Mouse (Mus musculus): ENCODE results near the gene Rab3a. TPM values are rescaled to one million over a fixed set of nuclear protein-coding genes. Genes with fewer than 3 reads are reported as not detected.

Gene Rab3a
- polyA plus RNA-seq, 1 experiment from 2014 or later: 395 TPM

DNA sequence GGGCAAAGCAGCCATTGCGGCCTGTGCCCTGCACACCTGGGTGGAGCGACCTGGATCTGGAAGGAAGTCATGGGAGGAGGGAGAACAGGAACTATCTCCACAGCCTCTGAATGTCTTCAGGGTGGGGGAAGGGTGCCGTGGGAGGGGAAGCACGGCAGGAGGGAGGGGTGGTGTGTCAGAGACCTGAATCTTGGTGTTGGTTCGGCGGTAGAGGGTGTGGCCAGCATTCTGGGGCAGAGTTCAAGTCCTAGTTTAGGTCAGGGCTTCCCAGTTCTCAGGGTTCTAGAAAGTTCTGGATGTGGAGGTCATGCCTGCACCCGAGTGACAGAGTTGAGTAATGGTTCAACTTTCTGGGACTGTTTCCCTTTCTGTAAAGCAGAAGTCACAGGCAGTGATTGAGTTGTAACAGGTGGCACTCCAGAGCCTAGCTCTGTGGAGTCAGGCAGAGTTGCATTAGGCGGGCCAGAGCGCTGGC lies 34.6 kb upstream of the Rab3a start:
- Histone ChIP-seq H3K9ac (replicated peaks; ENCODE audit: low read depth, low read length) (no peak overlapping the region), H3K4me3 (replicated peaks; ENCODE audit: low read length) (no peak overlapping the region), H3K27me3 (replicated peaks; ENCODE audit: control insufficient read depth, insufficient read depth, low read length) (no peaks in the 10 kb centered on the region), H3K36me3 (ENCODE audit: control insufficient read depth, insufficient read depth) (no peaks in the 10 kb centered on the region), H3K27ac (ENCODE audit: low read length) (no peak overlapping the region), H3K4me2 (ENCODE audit: low read length) (no peak overlapping the region), H3K4me1 (replicated peaks; ENCODE audit: control insufficient read depth, insufficient read depth, low read length) (no peaks in the 10 kb centered on the region), H3K9me3 (ENCODE audit: control insufficient read depth, low read length) (no peaks in the 10 kb centered on the region)
- 74% methylated on average over 9 of the region's 9 CpGs for WGBS
- ATAC-seq: no peak

DNA sequence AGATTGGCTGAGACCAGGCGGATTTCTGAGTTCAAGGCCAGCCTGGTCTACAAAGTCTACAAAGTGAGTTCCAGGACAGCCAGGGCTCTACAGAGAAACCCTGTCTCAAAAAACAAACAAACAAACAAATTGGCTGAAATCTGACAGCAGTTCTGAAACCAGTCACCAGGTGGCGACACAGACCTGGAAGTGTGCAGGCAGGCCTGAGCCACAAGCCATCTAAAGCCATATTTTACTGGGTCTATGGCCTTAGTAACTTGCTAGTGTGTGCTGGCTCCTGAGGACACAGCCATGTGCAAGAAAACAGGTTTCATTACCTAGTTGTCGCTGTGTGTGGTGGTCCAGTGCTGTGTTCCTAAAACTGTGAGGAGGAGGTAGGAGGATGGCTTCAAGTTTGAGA lies 33.7 kb upstream of the Rab3a start:
- WGBS: 4% methylated on average over 3 of the region's 3 CpGs
- Histone ChIP-seq H3K4me3 (replicated peaks; ENCODE audit: low read length) (no peak overlapping the region), H3K27ac (ENCODE audit: low read length) (no peak overlapping the region), H3K36me3 (ENCODE audit: control insufficient read depth, insufficient read depth) (no peaks in the 10 kb centered on the region), H3K9ac (replicated peaks; ENCODE audit: low read depth, low read length) (0 out of 2 replicates have a peak overlapping the region, but pooled peaks have one; percentile 17), H3K27me3 (replicated peaks; ENCODE audit: control insufficient read depth, insufficient read depth, low read length) (no peaks in the 10 kb centered on the region), H3K9me3 (ENCODE audit: control insufficient read depth, low read length) (no peaks in the 10 kb centered on the region), H3K4me2 (ENCODE audit: low read length) (no peak overlapping the region), H3K4me1 (replicated peaks; ENCODE audit: control insufficient read depth, insufficient read depth, low read length) (no peaks in the 10 kb centered on the region)
- ATAC-seq: peak; percentile 75

DNA sequence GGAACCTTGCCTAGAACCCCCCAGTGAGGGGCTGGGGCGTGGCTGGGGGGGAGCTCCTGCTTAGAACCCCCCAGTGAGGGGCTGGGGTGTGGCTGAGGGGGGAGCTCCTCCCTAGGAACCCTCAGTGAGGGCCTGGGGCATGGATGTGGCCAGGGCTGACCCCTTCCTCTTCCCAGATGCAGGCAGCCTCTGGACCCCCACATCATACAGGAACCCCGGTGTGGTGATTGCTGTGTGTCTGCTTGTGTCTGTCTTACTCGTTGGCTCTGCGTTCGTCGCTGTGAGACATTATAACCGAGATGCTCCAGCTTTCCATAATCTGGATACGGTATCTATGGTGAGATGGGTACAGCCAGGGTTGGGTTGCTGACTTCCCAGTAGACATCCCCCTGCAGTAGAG lies 32.9 kb upstream of the Rab3a start:
- H3K4me1 ChIP-seq (replicated peaks; ENCODE audit: control insufficient read depth, insufficient read depth, low read length): no peaks in the 10 kb centered on the region
- no peak overlapping the region for H3K4me3 ChIP-seq (replicated peaks; ENCODE audit: low read length)
- H3K9me3 ChIP-seq (ENCODE audit: control insufficient read depth, low read length): no peaks in the 10 kb centered on the region
- H3K36me3 ChIP-seq (ENCODE audit: control insufficient read depth, insufficient read depth): no peaks in the 10 kb centered on the region
- no peak overlapping the region for H3K9ac ChIP-seq (replicated peaks; ENCODE audit: low read depth, low read length)
- ATAC-seq: no peak
- 86% methylated on average over 8 of the region's 8 CpGs for WGBS
- H3K4me2 ChIP-seq (ENCODE audit: low read length): no peak overlapping the region
- no peak overlapping the region for H3K27ac ChIP-seq (ENCODE audit: low read length)
- no peaks in the 10 kb centered on the region for H3K27me3 ChIP-seq (replicated peaks; ENCODE audit: control insufficient read depth, insufficient read depth, low read length)

DNA sequence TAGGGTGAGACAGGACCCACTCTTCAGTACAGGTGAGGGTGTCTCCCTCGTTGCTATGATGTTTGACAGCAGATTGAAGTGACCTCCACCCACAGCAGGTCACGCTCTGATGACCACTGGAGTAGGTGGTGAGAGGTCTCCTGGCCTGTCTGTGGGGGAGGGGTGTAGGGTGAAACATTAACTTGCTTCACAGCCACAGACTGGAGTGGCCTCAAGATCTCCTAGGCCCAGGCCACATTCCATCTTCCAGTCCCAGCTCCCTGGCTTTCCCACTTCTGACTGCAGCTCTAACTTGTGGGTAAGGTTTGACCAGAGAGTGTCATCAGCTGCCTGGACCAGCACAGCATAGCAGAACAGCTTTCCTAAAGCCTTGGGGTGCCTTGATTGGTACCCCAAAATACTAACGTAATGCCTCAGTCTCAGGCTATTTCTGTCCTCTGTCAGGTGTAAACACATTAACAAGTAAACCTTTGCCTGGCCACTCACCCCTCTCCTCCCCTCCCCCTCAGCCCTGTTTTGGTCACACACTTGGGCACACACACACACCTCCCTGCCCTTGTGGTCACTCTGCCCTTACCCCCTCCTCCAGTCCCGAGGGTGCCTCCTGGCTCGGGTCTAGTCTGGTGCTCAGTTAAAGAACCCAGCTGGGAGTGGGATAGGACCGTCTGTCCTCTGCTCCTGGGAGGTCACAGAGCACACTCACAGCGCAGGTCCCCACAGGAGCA lies 30.8 kb upstream of the Rab3a start, which contains the start of gene Pde4c:
Gene Pde4c (plus strand): TSS at position 235 of the 725 bp plus-strand sequence.
- Histone ChIP-seq H3K27ac (ENCODE audit: low read length) (no peak within 1 kb of the TSS), H3K4me3 (replicated peaks; ENCODE audit: low read length) (no peak within 1 kb of the TSS), H3K9me3 (ENCODE audit: control insufficient read depth, low read length) (no peaks in the 10 kb centered on the region), H3K4me1 (replicated peaks; ENCODE audit: control insufficient read depth, insufficient read depth, low read length) (no peaks in the 10 kb centered on the region), H3K36me3 (ENCODE audit: control insufficient read depth, insufficient read depth) (no peaks in the 10 kb centered on the region), H3K9ac (replicated peaks; ENCODE audit: low read depth, low read length) (no peak within 1 kb of the TSS), H3K4me2 (ENCODE audit: low read length) (no peak within 1 kb of the TSS), H3K27me3 (replicated peaks; ENCODE audit: control insufficient read depth, insufficient read depth, low read length) (peaks cover 4% of the 10 kb centered on the region)
- ATAC-seq: no peak
- WGBS: 71% methylated on average over 7 of the region's 7 CpGs

DNA sequence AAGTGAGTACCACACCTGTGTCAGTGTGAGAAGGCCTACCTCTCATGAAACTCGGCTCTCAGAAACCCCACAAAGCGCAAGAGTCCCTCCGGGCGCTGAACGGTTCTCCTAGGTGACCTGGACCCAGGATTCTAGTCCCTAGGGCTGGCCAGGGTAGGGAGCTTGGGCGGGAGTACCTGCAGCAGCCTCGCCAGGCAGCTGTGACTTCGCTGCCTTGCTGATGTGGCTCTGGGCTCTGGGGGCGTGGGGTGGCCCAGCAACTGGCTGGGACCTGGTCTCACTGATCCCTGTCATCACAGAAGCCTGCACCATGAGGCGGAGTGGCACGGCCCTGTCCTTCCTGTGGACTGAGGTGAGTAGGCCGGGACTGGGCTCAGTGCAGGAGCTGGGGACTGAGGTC lies 30.3 kb upstream of the Rab3a start:
- H3K4me3 ChIP-seq (replicated peaks; ENCODE audit: low read length): no peak overlapping the region
- H3K27me3 ChIP-seq (replicated peaks; ENCODE audit: control insufficient read depth, insufficient read depth, low read length): peaks cover 9% of the 10 kb centered on the region
- H3K27ac ChIP-seq (ENCODE audit: low read length): no peak overlapping the region
- no peaks in the 10 kb centered on the region for H3K9me3 ChIP-seq (ENCODE audit: control insufficient read depth, low read length)
- H3K4me1 ChIP-seq (replicated peaks; ENCODE audit: control insufficient read depth, insufficient read depth, low read length): no peaks in the 10 kb centered on the region
- no peak overlapping the region for H3K9ac ChIP-seq (replicated peaks; ENCODE audit: low read depth, low read length)
- H3K4me2 ChIP-seq (ENCODE audit: low read length): no peak overlapping the region
- WGBS: 82% methylated on average over 12 of the region's 12 CpGs
- no peak for ATAC-seq
- no peaks in the 10 kb centered on the region for H3K36me3 ChIP-seq (ENCODE audit: control insufficient read depth, insufficient read depth)

DNA sequence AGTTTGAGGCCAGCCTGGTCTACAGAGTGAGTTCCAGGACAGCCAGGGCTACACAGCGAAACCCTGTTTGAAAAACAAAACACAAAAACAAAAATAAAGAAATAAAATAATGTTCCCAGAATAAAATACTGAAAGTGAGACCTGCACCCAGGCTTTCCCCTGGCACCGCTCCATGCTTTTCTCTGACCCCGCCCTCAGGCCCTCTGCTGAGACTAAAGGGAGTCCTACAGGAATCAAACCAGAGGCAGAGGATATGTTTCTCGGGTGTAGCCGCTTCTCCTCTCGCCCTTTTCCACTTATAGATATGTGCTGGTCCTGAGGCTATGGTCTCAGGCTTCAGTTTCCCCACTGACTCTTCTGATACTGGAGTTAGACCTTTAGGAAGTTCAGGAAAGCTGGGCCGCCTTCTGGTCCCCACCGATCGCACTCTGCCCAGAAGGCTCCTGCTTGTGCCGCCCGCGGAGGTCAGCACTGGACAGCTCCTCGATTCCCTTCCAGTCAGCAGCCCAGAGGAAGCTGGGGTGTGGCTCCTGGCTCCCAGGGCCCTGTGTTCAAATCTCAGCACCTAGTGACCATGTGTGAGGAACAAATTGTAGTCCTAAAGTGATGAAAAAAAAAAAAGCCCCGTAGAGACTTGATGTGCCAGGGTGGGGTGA lies 28.6 kb upstream of the Rab3a start:
- H3K4me1 ChIP-seq (replicated peaks; ENCODE audit: control insufficient read depth, insufficient read depth, low read length): peaks cover 3% of the 10 kb centered on the region; the same call in 1 of the 2 replicates
- H3K27ac ChIP-seq (ENCODE audit: low read length): no peak overlapping the region
- no peak for ATAC-seq
- peaks cover 21% of the 10 kb centered on the region for H3K27me3 ChIP-seq (replicated peaks; ENCODE audit: control insufficient read depth, insufficient read depth, low read length)
- H3K9ac ChIP-seq (replicated peaks; ENCODE audit: low read depth, low read length): no peak overlapping the region
- WGBS: 27% methylated on average over 14 of the region's 14 CpGs
- H3K36me3 ChIP-seq (ENCODE audit: control insufficient read depth, insufficient read depth): no peaks in the 10 kb centered on the region
- H3K4me2 ChIP-seq (ENCODE audit: low read length): no peak overlapping the region
- H3K9me3 ChIP-seq (ENCODE audit: control insufficient read depth, low read length): no peaks in the 10 kb centered on the region
- no peak overlapping the region for H3K4me3 ChIP-seq (replicated peaks; ENCODE audit: low read length)

DNA sequence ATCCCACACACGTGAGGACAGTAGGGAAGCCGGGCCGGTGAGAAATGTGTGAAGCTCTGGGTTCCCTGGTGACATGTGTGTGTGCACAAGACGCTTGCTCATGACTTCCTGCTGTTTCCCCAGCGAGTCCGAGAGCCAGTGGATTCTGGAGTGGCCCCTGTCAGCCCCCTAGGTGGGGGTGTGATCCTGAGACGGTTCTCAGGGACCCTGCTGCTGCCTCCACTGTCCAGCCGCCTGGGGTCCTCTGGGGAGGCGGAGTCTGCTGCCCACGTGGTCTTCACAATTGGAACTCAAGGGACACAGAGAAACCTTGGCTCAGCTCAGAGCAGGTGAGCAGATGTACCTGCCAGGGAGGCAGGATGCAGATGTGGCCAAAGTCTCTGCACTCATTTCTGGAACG lies 27.8 kb upstream of the Rab3a start:
- H3K4me1 ChIP-seq (replicated peaks; ENCODE audit: control insufficient read depth, insufficient read depth, low read length): peaks cover 3% of the 10 kb centered on the region; the same call in 1 of the 2 replicates
- H3K4me3 ChIP-seq (replicated peaks; ENCODE audit: low read length): no peak overlapping the region
- 48% methylated on average over 11 of the region's 11 CpGs for WGBS
- H3K4me2 ChIP-seq (ENCODE audit: low read length): no peak overlapping the region
- no peak for ATAC-seq
- H3K9ac ChIP-seq (replicated peaks; ENCODE audit: low read depth, low read length): no peak overlapping the region
- no peaks in the 10 kb centered on the region for H3K36me3 ChIP-seq (ENCODE audit: control insufficient read depth, insufficient read depth)
- H3K27me3 ChIP-seq (replicated peaks; ENCODE audit: control insufficient read depth, insufficient read depth, low read length): peaks cover 21% of the 10 kb centered on the region
- H3K9me3 ChIP-seq (ENCODE audit: control insufficient read depth, low read length): no peaks in the 10 kb centered on the region
- no peak overlapping the region for H3K27ac ChIP-seq (ENCODE audit: low read length)

DNA sequence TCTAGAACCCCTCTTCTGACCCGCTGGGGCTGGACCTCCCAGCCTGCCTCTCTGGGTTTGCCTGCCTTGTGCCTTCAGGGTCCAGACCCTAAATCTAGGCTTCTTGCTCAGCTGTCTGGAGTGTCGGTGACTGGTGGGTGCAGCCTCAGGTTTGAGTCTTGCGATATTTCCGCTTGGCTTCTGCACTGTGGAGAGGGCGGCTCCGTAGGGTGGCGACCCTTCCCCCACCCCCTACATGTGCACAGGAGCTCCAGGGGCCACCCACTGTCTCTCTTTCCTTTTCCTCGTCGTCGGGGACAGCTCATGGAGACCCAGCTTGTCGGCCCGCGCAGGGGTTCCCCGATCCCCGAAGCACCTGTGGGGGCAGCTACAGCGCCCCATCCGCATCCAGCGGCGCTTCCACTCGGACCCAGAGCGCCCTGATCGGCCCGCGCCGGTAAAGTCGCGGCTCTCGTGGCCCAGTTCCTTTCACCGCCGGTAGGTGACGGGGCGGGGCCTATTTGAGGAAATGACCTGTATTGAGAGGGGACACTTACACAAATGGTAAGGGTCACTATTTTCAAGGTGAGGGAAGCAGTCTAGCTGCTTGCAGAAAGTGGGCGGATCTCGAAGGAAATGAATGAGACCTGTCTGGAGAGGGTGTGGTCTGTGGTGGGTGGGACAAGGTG lies 24.5 kb upstream of the Rab3a start:
- no peak overlapping the region for H3K9ac ChIP-seq (replicated peaks; ENCODE audit: low read depth, low read length)
- H3K27me3 ChIP-seq (replicated peaks; ENCODE audit: control insufficient read depth, insufficient read depth, low read length): peaks cover 23% of the 10 kb centered on the region
- H3K9me3 ChIP-seq (ENCODE audit: control insufficient read depth, low read length): no peaks in the 10 kb centered on the region
- peaks cover 3% of the 10 kb centered on the region; the same call in 1 of the 2 replicates for H3K4me1 ChIP-seq (replicated peaks; ENCODE audit: control insufficient read depth, insufficient read depth, low read length)
- no peaks in the 10 kb centered on the region for H3K36me3 ChIP-seq (ENCODE audit: control insufficient read depth, insufficient read depth)
- H3K4me2 ChIP-seq (ENCODE audit: low read length): peak overlapping the region; percentile 27; the same call in 1 of the 2 replicates
- 5% methylated on average over 34 of the region's 34 CpGs for WGBS
- ATAC-seq: no peak
- no peak overlapping the region for H3K4me3 ChIP-seq (replicated peaks; ENCODE audit: low read length)
- no peak overlapping the region for H3K27ac ChIP-seq (ENCODE audit: low read length)

DNA sequence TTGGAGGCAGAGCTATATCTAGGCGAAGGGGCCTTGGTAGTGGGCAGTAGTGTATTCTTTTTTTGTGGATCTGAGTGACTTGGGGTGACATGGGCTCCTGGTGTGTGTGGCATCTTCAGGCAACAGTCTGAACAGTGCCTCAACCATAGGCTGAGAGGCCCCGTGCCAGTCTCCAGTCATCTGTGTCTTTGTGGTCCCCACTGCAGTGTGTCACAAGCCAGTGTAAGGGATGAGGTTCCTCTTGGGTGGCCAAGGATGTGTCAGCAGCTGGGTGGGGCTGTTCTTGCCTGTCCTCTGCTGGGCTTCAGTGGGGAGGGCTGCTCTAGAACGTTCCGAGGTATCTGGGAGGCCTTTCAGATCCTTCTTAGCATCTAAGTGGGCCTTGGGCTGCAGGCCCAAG lies 23.5 kb upstream of the Rab3a start:
- Histone ChIP-seq H3K27me3 (replicated peaks; ENCODE audit: control insufficient read depth, insufficient read depth, low read length) (peaks cover 23% of the 10 kb centered on the region), H3K9me3 (ENCODE audit: control insufficient read depth, low read length) (no peaks in the 10 kb centered on the region), H3K4me1 (replicated peaks; ENCODE audit: control insufficient read depth, insufficient read depth, low read length) (peaks cover 3% of the 10 kb centered on the region; the same call in 1 of the 2 replicates), H3K27ac (ENCODE audit: low read length) (no peak overlapping the region), H3K4me3 (replicated peaks; ENCODE audit: low read length) (no peak overlapping the region), H3K36me3 (ENCODE audit: control insufficient read depth, insufficient read depth) (no peaks in the 10 kb centered on the region), H3K9ac (replicated peaks; ENCODE audit: low read depth, low read length) (no peak overlapping the region), H3K4me2 (ENCODE audit: low read length) (no peak overlapping the region)
- ATAC-seq: no peak
- 86% methylated on average over 4 of the region's 4 CpGs for WGBS
